Mouse (Mus musculus) liver, embryonic 14.5 days (tissue): ENCODE data around the gene Ngfr. TPM values are rescaled to one million over a fixed set of nuclear protein-coding genes. Genes with fewer than 3 reads are reported as not detected.

Experiments used
- ATAC-seq: fragments of 200-750 bp; cut with Nextera tagmentation; 2 replicates; pipeline ENCODE4 v1.8.0; 2017; ENCODE audit warnings: moderate number of reproducible peaks, mild to moderate bottlenecking, moderate library complexity; ENCODE audit not compliant: insufficient read depth
- DNase-seq, 3 experiments: peaks; one replicate each; pipeline ENCODE4 v3.0.0-alpha.2; 2012 to 2013; ENCODE audit warnings: low read depth in 3 of 3, low spot score in 3 of 3
- H3K27ac ChIP-seq: fragments of 300-500 bp; sonication (generic); 2 replicates; pipeline ENCODE4 v1.5.1; 2014; ENCODE audit warnings: moderate library complexity, mild to moderate bottlenecking, control low read depth, inconsistent platforms
- H3K27me3 ChIP-seq: fragments of 300-500 bp; sonication (generic); 2 replicates; pipeline ENCODE4 v1.6.1; 2014; ENCODE audit warnings: mild to moderate bottlenecking, low read length, moderate library complexity; ENCODE audit not compliant: control insufficient read depth, insufficient read depth
- H3K36me3 ChIP-seq: fragments of 300-500 bp; sonication (generic); replicated peaks from 2 replicates; pipeline ENCODE4 v1.6.1; 2014; ENCODE audit warnings: low read depth; ENCODE audit not compliant: control insufficient read depth, insufficient read depth
- H3K4me1 ChIP-seq, 2 experiments: fragments of 200-500 bp in 1 of 2; fragments of 300-500 bp in 1 of 2; sonication (generic) in 1 of 2; replicated peaks; 2 replicates each; pipeline ENCODE4 v1.6.1; 2012 to 2014; ENCODE audit warnings: antibody characterized with exemption in 1 of 2, inconsistent platforms in 1 of 2, low read length in 1 of 2; ENCODE audit not compliant: control insufficient read depth in 2 of 2, insufficient read depth in 2 of 2
- H3K4me2 ChIP-seq: fragments of 300-500 bp; sonication (generic); 2 replicates; pipeline ENCODE4 v1.6.1; 2014; ENCODE audit warnings: low read depth, mild to moderate bottlenecking, control low read depth, moderate library complexity
- H3K4me3 ChIP-seq, 2 experiments: fragments of 200-500 bp in 1 of 2; fragments of 300-500 bp in 1 of 2; sonication (generic) in 1 of 2; 2 replicates each; pipeline ENCODE4 v1.5.1; 2012 to 2014; ENCODE audit warnings: low read depth in 2 of 2, low read length in 2 of 2, mild to moderate bottlenecking in 2 of 2, control low read depth in 1 of 2, inconsistent platforms in 1 of 2, moderate library complexity in 1 of 2; ENCODE audit not compliant: insufficient read depth in 1 of 2
- H3K9ac ChIP-seq: fragments of 300-500 bp; sonication (generic); replicated peaks from 2 replicates; pipeline ENCODE4 v1.6.1; 2014; ENCODE audit warnings: mild to moderate bottlenecking, control low read depth, moderate library complexity
- H3K9me3 ChIP-seq: fragments of 300-500 bp; sonication (generic); 2 replicates; pipeline ENCODE4 v1.6.1; 2016; ENCODE audit warnings: low read length, mixed read lengths; ENCODE audit not compliant: control insufficient read depth
- CTCF ChIP-seq: IDR thresholded peaks from 2 replicates; pipeline ENCODE4 v1.5.1; 2016; ENCODE audit warnings: antibody characterized with exemption, low read depth, control low read depth
- EP300 ChIP-seq: IDR thresholded peaks from 2 replicates; pipeline ENCODE4 v1.6.1; 2016; ENCODE audit warnings: antibody characterized with exemption, low read depth
- WGBS: fragments of 180-500 bp; shearing (Covaris S2); extraction: QIAGEN DNeasy Blood & Tissue Kit; methylation state at CpG from one replicate; pipeline ENCODE4 v1.1.7; 2014; ENCODE audit not compliant: insufficient replicate concordance; 5-methylcytosine and 5-hydroxymethylcytosine counted together
- polyA plus RNA-seq, 2 experiments: library from polyadenylated mRNA; depleted of rRNA in 1 of 2; stranded (reverse) in 1 of 2; unstranded in 1 of 2; fragments of >200 nt; fragmentation: Nextera tagmentation in 1 of 2; extraction: Ambion mirVana in 1 of 2; gene quantifications; 2 replicates each; pipeline versions ENCODE4 v1.2.1 to v1.2.3; 2012 to 2014

The Ngfr gene
- polyA plus RNA-seq, 2 experiments: 1.2 to 2.1 TPM

DNA sequence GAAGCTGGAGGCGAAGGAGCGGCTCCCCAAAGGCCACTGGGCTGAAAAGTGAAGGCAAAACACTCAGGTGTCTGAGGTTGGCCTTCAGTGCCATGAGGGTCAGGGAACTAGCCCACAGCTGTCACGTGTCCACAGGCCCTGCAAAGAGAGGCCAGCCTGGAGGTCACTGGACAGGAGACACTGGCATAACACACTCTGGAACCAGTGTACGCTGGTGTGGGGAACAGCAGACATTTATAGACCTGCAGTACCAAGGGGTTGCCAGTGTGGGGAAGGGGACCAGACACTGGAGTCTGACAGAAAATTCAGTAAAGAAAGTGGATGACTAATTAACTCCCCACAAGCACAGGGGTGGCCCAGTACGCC, 8.6 kb upstream of the Ngfr start:
- Histone ChIP-seq H3K4me2 (no peak overlapping the region), H3K27me3 (peaks cover 9% of the 10 kb centered on the region; the same call in 1 of the 2 replicates), H3K4me3 (no peak overlapping the region), H3K9me3 (no peaks in the 10 kb centered on the region), H3K4me1 (peaks cover 0 to 2% of the 10 kb centered on the region in 2 experiments; a peak in 1 of 4 replicates), H3K36me3 (no peaks in the 10 kb centered on the region), H3K9ac (no peak overlapping the region), H3K27ac (no peak overlapping the region)
- TF ChIP-seq EP300 (no peak), CTCF (no peak)
- DNase-seq: no peak
- ATAC-seq: no peak
- 35% methylated on average over 5 of the region's 5 CpGs for WGBS

DNA sequence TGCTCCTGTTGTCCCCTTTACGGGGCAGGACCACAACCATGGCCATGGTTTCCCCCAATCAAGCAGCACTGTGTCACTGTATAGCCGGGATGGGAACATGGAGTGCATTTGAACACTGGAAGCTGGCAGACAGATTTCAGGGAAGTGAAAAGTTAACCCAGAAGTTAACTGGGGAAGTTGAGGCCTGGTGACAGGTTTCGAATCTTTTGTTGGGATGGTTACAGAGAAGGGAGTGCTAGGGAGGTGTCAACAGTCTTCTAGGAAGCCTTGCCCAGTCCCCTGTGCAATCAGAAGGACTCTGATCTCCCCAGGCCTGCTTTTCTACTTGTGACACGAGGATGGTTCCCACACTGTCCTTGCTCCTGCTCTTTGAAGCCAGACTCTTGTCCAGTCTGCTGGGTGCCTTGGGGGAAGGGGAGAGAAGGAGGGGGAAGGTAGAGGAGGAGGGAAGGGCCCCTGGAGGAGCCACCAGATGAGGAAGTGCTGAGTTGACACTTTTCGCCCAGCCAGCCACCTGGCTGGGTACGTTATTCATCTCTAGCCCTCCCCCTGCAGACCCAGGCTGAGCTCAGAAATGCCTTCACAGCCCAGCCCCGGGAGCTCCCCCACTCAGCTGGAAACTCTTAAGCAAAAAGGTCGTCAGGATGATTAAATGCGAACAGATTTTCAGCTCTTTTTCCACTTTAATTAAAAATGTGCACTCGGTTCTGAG, 8.1 kb upstream of the Ngfr start:
- ATAC-seq (no peak), DNase-seq (no peak)
- H3K4me1 ChIP-seq: peaks cover 0 to 2% of the 10 kb centered on the region in 2 experiments; a peak in 1 of 4 replicates
- H3K27ac ChIP-seq: no peak overlapping the region
- no peak overlapping the region for H3K4me2 ChIP-seq
- no peaks in the 10 kb centered on the region for H3K9me3 ChIP-seq
- H3K36me3 ChIP-seq: no peaks in the 10 kb centered on the region
- no peak overlapping the region for H3K4me3 ChIP-seq
- H3K9ac ChIP-seq: no peak overlapping the region
- TF ChIP-seq EP300: no peak
- TF ChIP-seq CTCF: no peak
- peaks cover 9% of the 10 kb centered on the region; the same call in 1 of the 2 replicates for H3K27me3 ChIP-seq
- 14% methylated on average over 10 of the region's 10 CpGs for WGBS

DNA sequence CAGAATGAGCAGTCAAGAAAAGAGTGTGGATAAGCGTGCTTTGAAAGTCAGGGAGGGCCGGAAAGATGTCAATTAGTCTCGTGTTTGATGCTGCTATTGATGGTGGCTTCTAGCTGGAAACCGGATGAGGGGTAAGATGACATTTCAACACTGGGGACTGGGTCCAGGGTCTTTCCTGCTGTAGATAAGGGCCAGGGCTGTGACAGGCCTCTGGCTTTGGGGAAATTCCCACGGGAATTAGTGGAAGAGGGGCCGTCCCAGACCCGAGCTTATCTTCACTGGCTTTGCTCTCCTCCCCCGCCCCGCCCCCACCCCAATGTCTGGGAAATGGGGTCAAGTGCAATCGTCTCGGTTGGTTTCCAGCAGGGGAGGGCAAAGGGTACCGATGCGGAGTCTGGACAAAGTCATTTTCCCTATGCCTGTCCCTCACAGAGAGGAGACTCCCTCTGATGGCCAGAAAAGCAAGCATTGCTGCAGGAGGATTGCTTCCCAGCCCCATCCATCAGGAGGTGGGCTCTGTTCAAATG, 7.2 kb upstream of the Ngfr start:
- no peak for ATAC-seq
- no peak for TF ChIP-seq EP300
- TF ChIP-seq CTCF: no peak
- 13% methylated on average over 13 of the region's 13 CpGs for WGBS
- Histone ChIP-seq H3K36me3 (no peaks in the 10 kb centered on the region), H3K9ac (no peak overlapping the region), H3K27ac (no peak overlapping the region), H3K4me1 (peaks cover 0 to 2% of the 10 kb centered on the region in 2 experiments; a peak in 1 of 4 replicates), H3K4me3 (no peak overlapping the region), H3K27me3 (peaks cover 10% of the 10 kb centered on the region; the same call in 1 of the 2 replicates), H3K9me3 (no peaks in the 10 kb centered on the region), H3K4me2 (no peak overlapping the region)
- DNase-seq: no peak

DNA sequence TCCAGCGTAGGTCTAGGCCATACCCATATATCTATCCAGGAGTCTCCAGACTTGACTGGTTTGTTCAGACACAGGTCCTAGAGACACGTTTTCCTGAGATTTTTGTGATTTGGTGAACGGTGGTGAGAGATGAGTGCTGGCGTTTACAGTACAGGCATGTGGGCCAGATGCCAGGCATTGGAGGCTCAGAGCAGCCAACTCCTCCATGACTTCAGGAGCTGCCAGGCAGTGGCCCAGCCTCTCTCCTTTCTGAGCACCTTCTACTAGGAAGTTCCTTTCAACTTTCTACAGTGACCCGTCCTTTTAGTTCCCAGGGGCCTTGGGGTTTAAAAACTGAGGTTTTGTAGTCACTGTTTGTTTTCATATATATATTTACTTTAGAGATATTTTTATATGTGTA, 6.0 kb upstream of the Ngfr start:
- Histone ChIP-seq H3K4me2 (no peak overlapping the region), H3K4me3 (no peak overlapping the region), H3K9ac (no peak overlapping the region), H3K27me3 (peaks cover 19% of the 10 kb centered on the region), H3K4me1 (peaks cover 0 to 2% of the 10 kb centered on the region in 2 experiments; a peak in 1 of 4 replicates), H3K9me3 (no peaks in the 10 kb centered on the region), H3K36me3 (no peaks in the 10 kb centered on the region), H3K27ac (no peak overlapping the region)
- DNase-seq: no peak
- 52% methylated on average over 5 of the region's 5 CpGs for WGBS
- no peak for ATAC-seq
- TF ChIP-seq CTCF (no peak), EP300 (no peak)

DNA sequence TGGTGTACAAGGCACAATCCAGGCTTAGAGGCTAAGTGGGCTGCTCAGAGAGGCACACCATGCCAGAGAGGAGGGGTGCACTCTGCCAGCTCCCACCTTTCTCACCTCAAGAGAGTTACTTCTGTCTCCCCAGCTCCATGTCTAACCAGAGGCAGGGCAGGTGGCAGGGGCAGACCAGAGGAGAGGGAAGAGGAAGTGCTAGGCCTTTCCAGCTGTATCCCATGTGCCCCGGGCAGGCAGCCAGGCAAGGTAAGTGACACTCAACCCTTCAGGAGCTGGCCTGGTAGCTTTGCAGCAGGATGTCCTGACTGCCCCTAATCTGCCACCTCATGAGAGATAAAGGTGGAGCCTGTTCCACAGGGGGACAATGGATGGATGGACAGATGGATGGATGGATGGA, 5.2 kb upstream of the Ngfr start:
- Histone ChIP-seq H3K4me2 (no peak overlapping the region), H3K4me1 (peaks cover 0 to 2% of the 10 kb centered on the region in 2 experiments; a peak in 1 of 4 replicates), H3K27ac (no peak overlapping the region), H3K4me3 (no peak overlapping the region), H3K9me3 (no peaks in the 10 kb centered on the region), H3K36me3 (no peaks in the 10 kb centered on the region), H3K9ac (no peak overlapping the region), H3K27me3 (peaks cover 23% of the 10 kb centered on the region)
- TF ChIP-seq EP300 (no peak), CTCF (no peak)
- 27% methylated on average over 1 of the region's 1 CpGs for WGBS
- no peak for DNase-seq
- ATAC-seq: no peak
